Mouse (Mus musculus) forebrain, embryonic 16.5 days (tissue): Measurements from ENCODE around the gene Xrcc2. TPM values are rescaled to one million over a fixed set of nuclear protein-coding genes. Genes with fewer than 3 reads are reported as not detected.
"Not testable (repeated sequence)": the region's sequence is repeated elsewhere in the genome, so short reads cannot be mapped to it uniquely, and the experiment has no call there.

Experiments
- ATAC-seq: fragments of 200-750 bp; cut with Nextera tagmentation; 2 replicates; pipeline ENCODE4 v1.8.0; 2017; ENCODE audit warnings: mild to moderate bottlenecking, moderate library complexity
- H3K27ac ChIP-seq: fragments of 300-500 bp; sonication (generic); 2 replicates; pipeline ENCODE4 v1.5.1; 2014; ENCODE audit warnings: low read length, control low read depth
- H3K27me3 ChIP-seq: fragments of 300-500 bp; sonication (generic); replicated peaks from 2 replicates; pipeline ENCODE4 v1.6.1; 2014; ENCODE audit warnings: low read length; ENCODE audit not compliant: control insufficient read depth, insufficient read depth
- H3K36me3 ChIP-seq: fragments of 300-500 bp; sonication (generic); 2 replicates; pipeline ENCODE4 v1.6.1; 2014; ENCODE audit not compliant: control insufficient read depth, insufficient read depth
- H3K4me1 ChIP-seq: fragments of 300-500 bp; sonication (generic); replicated peaks from 2 replicates; pipeline ENCODE4 v1.6.1; 2014; ENCODE audit warnings: low read length; ENCODE audit not compliant: control insufficient read depth, insufficient read depth
- H3K4me2 ChIP-seq: fragments of 300-500 bp; sonication (generic); 2 replicates; pipeline ENCODE4 v1.6.1; 2014; ENCODE audit warnings: mild to moderate bottlenecking, low read length, control low read depth
- H3K4me3 ChIP-seq: fragments of 300-500 bp; sonication (generic); replicated peaks from 2 replicates; pipeline ENCODE4 v1.5.1; 2014; ENCODE audit warnings: mild to moderate bottlenecking, low read length, control low read depth
- H3K9ac ChIP-seq: fragments of 300-500 bp; sonication (generic); replicated peaks from 2 replicates; pipeline ENCODE4 v1.6.1; 2014; ENCODE audit warnings: low read depth, low read length, control low read depth
- H3K9me3 ChIP-seq: fragments of 300-500 bp; sonication (generic); 2 replicates; pipeline ENCODE4 v1.6.1; 2016; ENCODE audit warnings: low read length; ENCODE audit not compliant: control insufficient read depth
- WGBS: fragments of 180-500 bp; shearing (Covaris S2); extraction: QIAGEN DNeasy Blood & Tissue Kit; methylation state at CpG from one replicate; pipeline ENCODE4 v1.1.7; 2014; 5-methylcytosine and 5-hydroxymethylcytosine counted together
- polyA plus RNA-seq: library from polyadenylated mRNA; unstranded; fragments of >200 nt; fragmentation: Nextera tagmentation; extraction: Ambion mirVana; gene quantifications from 2 replicates; pipeline ENCODE4 v1.2.1, GENCODE M21; 2015

The Xrcc2 gene
- polyA plus RNA-seq, 1 experiment from 2014 or later: 5.6 TPM

DNA sequence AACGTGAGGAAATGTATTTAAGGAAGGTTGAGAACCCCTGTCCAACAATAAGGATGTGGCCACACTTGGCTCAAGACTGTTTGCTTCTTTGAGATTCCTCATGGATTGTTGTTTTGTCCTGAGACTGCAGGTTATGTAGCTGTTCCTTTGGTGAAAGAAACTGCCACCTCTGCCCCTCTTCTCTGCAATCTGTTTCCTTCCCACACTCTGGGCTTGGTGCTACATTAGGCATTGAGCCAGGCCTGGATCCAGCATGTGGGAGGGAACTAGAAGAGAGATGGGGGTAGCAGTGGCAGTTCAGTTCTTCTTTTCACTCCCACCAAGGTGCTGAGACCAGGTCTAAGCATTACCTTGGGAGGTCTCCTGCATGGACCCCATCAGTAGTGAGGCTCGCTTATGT is 30.2 kb upstream of the Xrcc2 start:
- Histone ChIP-seq H3K27ac (no peak overlapping the region), H3K9ac (no peak overlapping the region), H3K4me1 (no peaks in the 10 kb centered on the region), H3K4me3 (no peak overlapping the region), H3K9me3 (no peaks in the 10 kb centered on the region), H3K27me3 (no peaks in the 10 kb centered on the region), H3K4me2 (no peak overlapping the region), H3K36me3 (no peaks in the 10 kb centered on the region)
- WGBS: 82% methylated on average over 2 of the region's 2 CpGs
- ATAC-seq: no peak

DNA sequence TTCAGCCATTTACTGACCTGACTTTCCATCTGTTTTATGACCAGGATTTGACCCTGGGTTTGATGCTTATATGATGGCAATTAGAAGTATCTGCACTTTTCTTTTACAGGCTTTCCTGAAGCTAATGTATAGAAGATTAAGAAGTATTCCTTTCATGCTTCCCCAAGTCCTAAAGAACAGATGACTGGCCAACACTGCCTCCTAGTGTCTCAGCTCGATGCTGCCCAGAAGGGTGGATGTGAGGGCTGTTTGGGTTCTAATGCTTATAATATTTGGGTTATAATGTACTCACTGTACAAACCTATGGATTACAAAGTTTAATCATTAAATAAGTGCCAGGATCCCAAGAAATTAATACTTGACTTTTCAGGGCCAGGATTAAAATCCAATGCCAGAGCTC is 28.7 kb upstream of the Xrcc2 start:
- Histone ChIP-seq H3K4me2 (no peak overlapping the region), H3K4me1 (no peaks in the 10 kb centered on the region), H3K27ac (no peak overlapping the region), H3K27me3 (no peaks in the 10 kb centered on the region), H3K9ac (no peak overlapping the region), H3K36me3 (no peaks in the 10 kb centered on the region), H3K4me3 (no peak overlapping the region), H3K9me3 (no peaks in the 10 kb centered on the region)
- 7% methylated on average over 1 of the region's 1 CpGs for WGBS
- no peak for ATAC-seq

DNA sequence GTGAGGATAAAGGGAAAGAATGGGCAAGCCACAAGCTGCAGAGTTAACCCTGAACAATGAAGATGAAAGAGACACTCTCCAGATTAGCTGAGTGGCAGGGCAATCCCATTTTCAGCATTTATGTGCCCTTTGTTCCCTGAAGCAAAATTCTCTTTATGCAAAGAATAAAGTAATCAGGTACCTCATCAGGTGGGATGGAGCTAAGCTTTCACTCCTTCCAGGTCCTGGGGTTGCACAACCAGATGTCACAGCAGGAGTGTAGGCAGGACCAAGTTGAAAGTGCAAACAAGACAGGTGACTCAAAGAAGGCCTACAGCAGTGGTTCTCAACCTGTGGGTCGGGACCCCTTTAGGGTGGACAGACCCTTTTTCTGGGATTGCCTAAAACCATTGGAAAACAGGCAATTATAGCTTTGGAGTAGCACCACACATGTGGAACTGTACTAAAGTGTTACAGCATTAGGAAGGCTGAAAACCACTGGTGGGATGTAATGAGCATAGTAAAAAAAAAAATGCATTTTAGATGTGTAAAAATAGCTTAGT is 18.6 kb upstream of the Xrcc2 start:
- no peak for ATAC-seq
- Histone ChIP-seq H3K9ac (no peak overlapping the region), H3K27me3 (no peaks in the 10 kb centered on the region), H3K4me3 (no peak overlapping the region), H3K4me2 (no peak overlapping the region), H3K4me1 (no peaks in the 10 kb centered on the region), H3K27ac (no peak overlapping the region), H3K36me3 (no peaks in the 10 kb centered on the region), H3K9me3 (no peaks in the 10 kb centered on the region)
- 26% methylated on average over 1 of the region's 1 CpGs for WGBS

DNA sequence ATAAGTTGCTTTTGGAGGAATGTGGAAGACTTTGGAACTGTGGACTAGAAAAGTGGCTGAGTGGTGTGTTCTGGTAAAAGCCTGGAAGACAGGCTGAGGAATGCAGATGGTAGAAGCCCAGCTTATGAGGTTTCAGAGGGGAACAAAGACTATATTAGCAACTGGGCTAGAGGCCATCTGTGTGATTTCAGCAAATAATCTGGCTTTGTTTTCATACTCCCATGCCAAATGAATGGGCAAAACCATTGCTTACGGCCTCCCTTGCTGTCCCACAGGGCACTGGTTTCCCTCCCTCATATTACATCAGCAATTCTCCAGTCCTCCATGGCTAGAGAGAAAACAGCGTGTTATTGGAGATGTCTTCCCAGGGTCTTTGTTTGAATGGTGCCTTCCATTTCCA is 17.4 kb upstream of the Xrcc2 start:
- Histone ChIP-seq H3K4me2 (no peak overlapping the region), H3K9me3 (no peaks in the 10 kb centered on the region), H3K9ac (no peak overlapping the region), H3K27me3 (no peaks in the 10 kb centered on the region), H3K4me3 (no peak overlapping the region), H3K36me3 (no peaks in the 10 kb centered on the region), H3K27ac (no peak overlapping the region), H3K4me1 (no peaks in the 10 kb centered on the region)
- ATAC-seq: 0 out of 2 replicates have a peak, but pooled peaks have one; percentile 26
- whole genome bisulfite sequencing: 56% methylated on average over 2 of the region's 2 CpGs

DNA sequence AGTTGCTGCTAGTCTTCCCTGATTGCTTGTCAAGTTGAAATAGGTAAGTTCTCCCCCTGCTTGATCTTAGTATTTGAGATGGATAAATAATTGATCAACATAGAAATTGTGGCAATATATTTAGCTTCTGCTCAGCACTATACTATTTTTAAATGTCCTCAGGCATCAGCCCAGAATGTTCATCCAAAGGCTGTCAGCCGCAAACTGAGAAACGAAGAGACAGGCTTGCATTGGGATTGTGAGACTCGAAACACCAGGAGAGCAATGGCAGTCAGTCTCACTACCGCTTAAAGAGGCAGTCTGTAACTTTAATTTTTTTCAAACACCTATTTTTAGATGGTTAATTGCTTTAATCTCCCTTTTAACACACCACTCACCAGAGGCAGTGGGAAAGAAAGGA is 13.8 kb upstream of the Xrcc2 start:
- no peak for ATAC-seq
- no peaks in the 10 kb centered on the region for H3K27me3 ChIP-seq
- 57% methylated on average over 4 of the region's 4 CpGs for WGBS

DNA sequence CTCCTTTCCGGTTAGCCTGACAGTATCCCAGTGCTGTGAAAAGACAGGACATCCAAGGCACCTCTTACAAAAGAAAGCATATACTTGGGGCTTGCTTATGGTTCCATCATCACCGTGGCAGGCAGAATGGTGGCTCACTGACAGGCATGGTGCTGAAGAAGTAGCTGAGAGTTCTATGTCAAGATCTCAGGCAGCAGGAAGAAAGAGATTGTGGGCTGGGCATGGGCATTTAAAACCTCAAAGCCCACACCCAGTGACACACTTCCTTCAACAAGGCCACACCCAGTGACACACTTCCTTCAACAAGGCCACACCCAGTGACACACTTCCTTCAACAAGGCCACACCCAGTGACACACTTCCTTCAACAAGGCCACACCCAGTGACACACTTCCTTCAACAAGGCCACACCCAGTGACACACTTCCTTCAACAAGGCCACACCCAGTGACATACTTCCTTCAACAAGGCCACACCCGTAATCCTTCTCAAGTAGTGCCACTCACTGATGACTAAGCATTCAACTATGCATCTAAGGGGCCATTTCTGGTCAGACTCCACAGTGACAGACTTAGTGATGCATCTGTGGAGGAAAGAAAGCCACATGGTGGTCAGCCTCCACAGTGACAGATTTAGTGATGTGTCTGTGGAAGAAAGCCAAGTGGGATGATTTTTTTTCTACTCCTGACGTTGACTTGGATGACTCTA is 7.5 kb upstream of the Xrcc2 start:
- H3K4me3 ChIP-seq, H3K9ac ChIP-seq, H3K36me3 ChIP-seq, H3K27me3 ChIP-seq, H3K27ac ChIP-seq, H3K4me1 ChIP-seq, ATAC-seq, H3K4me2 ChIP-seq, H3K9me3 ChIP-seq: not testable (repeated sequence)
- 93% methylated on average over 4 of the region's 4 CpGs for WGBS

More for the DNA sequence above, 13.8 kb upstream of the Xrcc2 start:
- no peaks in the 10 kb centered on the region for H3K36me3 ChIP-seq
- no peaks in the 10 kb centered on the region for H3K4me1 ChIP-seq
- H3K4me2 ChIP-seq: no peak overlapping the region
- no peaks in the 10 kb centered on the region for H3K9me3 ChIP-seq
- H3K9ac ChIP-seq: no peak overlapping the region
- no peak overlapping the region for H3K27ac ChIP-seq
- no peak overlapping the region for H3K4me3 ChIP-seq

DNA sequence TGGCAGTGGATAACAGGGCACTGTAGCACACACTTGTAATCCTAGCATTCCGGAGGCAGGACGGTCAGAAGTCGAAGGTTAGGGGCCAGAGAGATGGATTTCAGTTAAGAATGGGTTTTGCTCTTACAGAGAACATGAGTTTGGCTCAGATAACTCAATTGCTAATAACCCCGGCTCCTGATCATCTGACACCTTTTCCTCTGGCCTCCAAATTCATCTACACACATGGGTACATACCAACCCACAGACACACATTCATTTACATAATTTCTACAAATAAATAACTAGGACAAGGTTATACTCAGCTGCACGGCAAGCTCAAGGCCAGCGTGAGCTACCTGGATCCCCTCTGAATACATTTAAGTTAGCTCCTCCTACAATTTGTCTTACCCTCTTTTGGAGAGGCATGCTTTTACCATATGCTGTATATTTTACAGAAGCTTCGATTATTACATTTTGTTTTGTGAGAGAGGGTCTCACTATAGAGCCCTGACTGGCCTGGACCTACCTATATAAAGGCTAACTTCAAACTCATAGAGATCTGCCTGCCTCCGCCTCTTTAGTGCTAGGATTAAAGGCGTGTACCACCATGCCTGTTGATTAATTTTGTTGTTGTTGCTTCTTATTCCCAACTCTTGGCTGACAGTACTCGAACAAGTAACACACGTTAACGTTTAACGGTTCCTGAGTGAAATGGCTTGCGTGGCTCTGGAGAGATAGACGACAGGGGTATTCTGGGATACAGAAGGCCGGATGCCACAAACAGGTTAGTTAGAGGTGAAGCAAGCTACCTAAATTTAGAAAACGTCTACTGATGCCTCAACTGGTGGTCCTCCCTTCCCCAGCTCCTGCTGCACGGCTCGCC is 691 bp downstream of the Xrcc2 start:
- WGBS: 20% methylated on average over 19 of the region's 19 CpGs
- no peak; the same call in 1 of the 2 replicates for ATAC-seq
- Histone ChIP-seq H3K9ac (peak overlapping the region; percentile 83), H3K27ac (peak overlapping the region; percentile 73), H3K4me3 (peak overlapping the region; percentile 97), H3K4me1 (peaks cover 16% of the 10 kb centered on the region), H3K27me3 (no peaks in the 10 kb centered on the region), H3K4me2 (peak overlapping the region; percentile 88), H3K36me3 (no peaks in the 10 kb centered on the region), H3K9me3 (no peaks in the 10 kb centered on the region)

DNA sequence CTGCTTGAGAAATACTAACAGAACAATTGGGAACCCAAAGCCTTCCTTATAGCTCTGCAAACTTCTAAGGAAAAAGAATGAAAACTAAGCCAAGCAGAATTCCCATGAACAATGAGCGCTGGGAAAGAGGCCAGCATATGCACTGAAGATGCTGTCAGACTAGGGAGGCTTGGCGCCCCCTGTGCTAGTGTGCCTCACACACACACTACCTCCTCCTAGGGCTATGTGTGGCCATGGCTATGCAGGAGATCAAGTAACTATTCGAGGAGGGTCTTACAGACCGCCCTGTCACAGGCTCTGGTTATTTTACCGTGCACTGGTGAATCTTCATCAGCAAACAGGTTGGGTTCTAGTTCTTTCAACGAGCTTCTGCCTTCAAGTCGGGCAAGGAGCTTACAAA is 7.7 kb downstream of the Xrcc2 start:
- Histone ChIP-seq H3K9ac (no peak overlapping the region), H3K36me3 (no peaks in the 10 kb centered on the region), H3K27me3 (no peaks in the 10 kb centered on the region), H3K4me3 (no peak overlapping the region), H3K4me2 (no peak overlapping the region), H3K27ac (no peak overlapping the region; the same call in 1 of the 2 replicates), H3K9me3 (no peaks in the 10 kb centered on the region), H3K4me1 (peaks cover 13% of the 10 kb centered on the region)
- ATAC-seq: peak; percentile 78; the same call in 1 of the 2 replicates
- WGBS: 64% methylated on average over 7 of the region's 7 CpGs

DNA sequence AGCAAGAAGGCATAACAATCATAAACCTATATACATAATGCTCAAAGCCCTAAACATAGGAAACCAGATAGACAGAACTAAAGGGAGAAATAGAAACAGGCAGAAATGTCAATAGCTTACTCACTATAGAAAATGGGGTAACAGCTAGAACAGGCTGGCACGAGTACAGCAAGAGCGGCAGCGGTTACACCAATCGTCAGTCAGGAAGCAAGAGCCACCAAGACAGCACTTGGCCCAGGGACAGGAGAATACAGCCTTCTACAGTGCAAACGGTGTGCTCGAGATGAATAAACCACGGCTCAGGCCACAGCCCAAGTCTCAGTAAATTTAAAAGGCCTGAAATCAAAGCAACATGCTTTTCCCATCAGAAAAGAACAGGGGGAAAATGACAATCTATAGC is 9.4 kb downstream of the Xrcc2 start:
- WGBS: 54% methylated on average over 7 of the region's 7 CpGs
- H3K27me3 ChIP-seq: no peaks in the 10 kb centered on the region
- H3K4me3 ChIP-seq: no peak overlapping the region
- no peak overlapping the region for H3K27ac ChIP-seq
- peaks cover 13% of the 10 kb centered on the region for H3K4me1 ChIP-seq
- H3K4me2 ChIP-seq: no peak overlapping the region
- ATAC-seq: peak; percentile 43; the same call in 1 of the 2 replicates
- H3K9ac ChIP-seq: no peak overlapping the region
- no peaks in the 10 kb centered on the region for H3K36me3 ChIP-seq
- no peaks in the 10 kb centered on the region for H3K9me3 ChIP-seq
